Mouse (Mus musculus): ENCODE results near the gene Sh3bgrl2.

GRCm38 (mm10) chr9:83587116-83587515 is 39.0 kb downstream of the Sh3bgrl2 start:
- no peak for TF ChIP-seq POLR2A (IDR thresholded peaks at IDR 0.05; ENCODE audit: borderline replicate concordance, extremely low read depth, low read depth, low read length)
- TF ChIP-seq CTCF (IDR thresholded peaks at IDR 0.05; ENCODE audit: insufficient read depth, low read length), result no peak

All from lung, adult 2 months (tissue).